Mouse (Mus musculus): Measurements from ENCODE around the gene Mrpl38.
"Not testable (repeated sequence)": the region's sequence is repeated elsewhere in the genome, so short reads cannot be mapped to it uniquely, and the experiment has no call there.

Gene Mrpl38

GRCm38 (mm10) chr11:116145481-116146293, 7.0 kb upstream of the Mrpl38 start:
- no peak for DNase-seq (ENCODE audit: low read depth, low spot score)

GRCm38 (mm10) chr11:116143468-116143867, 4.8 kb upstream of the Mrpl38 start:
- DNase-seq (ENCODE audit: low read depth, low spot score): no peak

GRCm38 (mm10) chr11:116142211-116142991, 3.7 kb upstream of the Mrpl38 start:
- DNase-seq (ENCODE audit: low read depth, low spot score): no peak

GRCm38 (mm10) chr11:116138096-116138467, 586 bp downstream of the Mrpl38 start:
- no peak for DNase-seq (ENCODE audit: low read depth, low spot score)

GRCm38 (mm10) chr11:116134171-116134570, 4.5 kb downstream of the Mrpl38 start:
- DNase-seq (ENCODE audit: low read depth, low spot score): no peak

- no peak for DNase-seq (ENCODE audit: low read depth, low spot score)
These were observed 5.2 kb downstream of the Mrpl38 start for GRCm38 (mm10) chr11:116133497-116133896.

- DNase-seq (ENCODE audit: low read depth, low spot score): no peak
These were observed 6.0 kb downstream of the Mrpl38 start for GRCm38 (mm10) chr11:116132366-116133333.

GRCm38 (mm10) chr11:116131349-116132170, 7.1 kb downstream of the Mrpl38 start:
- no peak for DNase-seq (ENCODE audit: low read depth, low spot score)

- no peak for DNase-seq (ENCODE audit: low read depth, low spot score)
These were observed 8.0 kb downstream of the Mrpl38 start, which contains the start of gene Trim65 for GRCm38 (mm10) chr11:116130488-116131205. Gene Trim65, minus strand, starts transcription at chr11:116131128.

- no peak for DNase-seq (ENCODE audit: low read depth, low spot score)
These were observed 8.6 kb downstream of the Mrpl38 start for GRCm38 (mm10) chr11:116129993-116130487.

- DNase-seq (ENCODE audit: low read depth, low spot score): no peak
These were observed 9.4 kb downstream of the Mrpl38 start for GRCm38 (mm10) chr11:116129091-116129790.

- no peak for DNase-seq (ENCODE audit: low read depth, low spot score)
These were observed 10.7 kb downstream of the Mrpl38 start for GRCm38 (mm10) chr11:116127986-116128385.

- no peak for DNase-seq (ENCODE audit: low read depth, low spot score)
These were observed 11.3 kb downstream of the Mrpl38 start, which contains the start of gene Trim47 for GRCm38 (mm10) chr11:116127156-116127980. Gene Trim47, minus strand, starts transcription at chr11:116127210.

GRCm38 (mm10) chr11:116126261-116126660, 12.4 kb downstream of the Mrpl38 start:
- no peak for DNase-seq (ENCODE audit: low read depth, low spot score)

GRCm38 (mm10) chr11:116121731-116122245, 16.9 kb downstream of the Mrpl38 start:
- not testable (repeated sequence) for DNase-seq (ENCODE audit: low read depth, low spot score)

- DNase-seq (ENCODE audit: low read depth, low spot score): no peak
These were observed 20.8 kb downstream of the Mrpl38 start for GRCm38 (mm10) chr11:116117819-116118218.

- no peak for DNase-seq (ENCODE audit: low read depth, low spot score)
These were observed 21.4 kb downstream of the Mrpl38 start for GRCm38 (mm10) chr11:116117241-116117640.
